Mouse (Mus musculus) liver, postnatal 0 days (tissue): ENCODE measurements around the gene Metap2.

Source experiments
- CTCF ChIP-seq: sonication (generic); IDR thresholded peaks from 2 replicates; pipeline ENCODE4 v1.5.1; 2016; ENCODE audit warnings: antibody characterized with exemption, low read depth
- EP300 ChIP-seq: IDR thresholded peaks from 2 replicates; pipeline ENCODE4 v1.6.1; 2016; ENCODE audit warnings: antibody characterized with exemption, low read depth, mild to moderate bottlenecking

- TF ChIP-seq EP300 (no peak), CTCF (no peak)
Observed at GRCm38 (mm10) chr10:93832811-93833210, 64.1 kb downstream of the Metap2 start.
